Mouse (Mus musculus) MEL (cell line): ENCODE data around the gene Gm13420. TPM values are rescaled to one million over a fixed set of nuclear protein-coding genes. Genes with fewer than 3 reads are reported as not detected.

ENCODE experiments used
- DNase-seq: peaks from one replicate; pipeline ENCODE4 v3.0.0; 2011; ENCODE audit warnings: low read depth, low spot score
- H3K27ac ChIP-seq: 2 replicates; pipeline ENCODE4 v1.5.1; 2012; ENCODE audit warnings: low read depth, mild to moderate bottlenecking, control low read depth, low read length, moderate library complexity; ENCODE audit not compliant: control insufficient read depth
- H3K27me3 ChIP-seq, 2 experiments: fragments of 150-350 bp in 1 of 2; sonication (generic) in 1 of 2; 2 replicates each; pipeline ENCODE4 v1.6.1; 2012; ENCODE audit warnings: low read length in 2 of 2, mild to moderate bottlenecking in 2 of 2, improper control_type of control experiment in 1 of 2, moderate library complexity in 1 of 2; ENCODE audit not compliant: insufficient read depth in 2 of 2, control insufficient read depth in 1 of 2
- H3K36me3 ChIP-seq, 2 experiments: 2 replicates each; pipeline ENCODE4 v1.6.1; 2012 to 2014; ENCODE audit warnings: low read length in 2 of 2, improper control_type of control experiment in 1 of 2, inconsistent platforms in 1 of 2, mild to moderate bottlenecking in 1 of 2; ENCODE audit not compliant: insufficient read depth in 2 of 2, control insufficient read depth in 1 of 2
- H3K4me1 ChIP-seq, 2 experiments: fragments of 150-350 bp in 1 of 2; sonication (generic) in 1 of 2; 2 replicates each; pipeline ENCODE4 v1.6.1; 2012; ENCODE audit warnings: low read length in 2 of 2, improper control_type of control experiment in 1 of 2, mild to moderate bottlenecking in 1 of 2; ENCODE audit not compliant: insufficient read depth in 2 of 2, control insufficient read depth in 1 of 2
- H3K4me3 ChIP-seq, 2 experiments: fragments of 150-350 bp in 1 of 2; sonication (generic) in 1 of 2; 2 replicates each; pipeline ENCODE4 v1.5.1; 2012; ENCODE audit warnings: low read depth in 2 of 2, low read length in 2 of 2, mild to moderate bottlenecking in 2 of 2, moderate library complexity in 2 of 2, control low read depth in 1 of 2, improper control_type of control experiment in 1 of 2; ENCODE audit not compliant: control insufficient read depth in 1 of 2, insufficient read depth in 1 of 2
- H3K79me2 ChIP-seq: 2 replicates; pipeline ENCODE4 v1.6.1; 2012; ENCODE audit warnings: mild to moderate bottlenecking, low read length, moderate library complexity; ENCODE audit not compliant: control insufficient read depth, poor library complexity, insufficient read depth
- H3K9ac ChIP-seq: 2 replicates; pipeline ENCODE4 v1.6.1; 2012; ENCODE audit warnings: low read depth, mild to moderate bottlenecking, control low read depth, low read length, moderate library complexity; ENCODE audit not compliant: control insufficient read depth, poor library complexity, severe bottlenecking
- H3K9me3 ChIP-seq: fragments of 150-350 bp; sonication (generic); replicated peaks from 2 replicates; pipeline ENCODE4 v1.6.1; 2012; ENCODE audit warnings: mild to moderate bottlenecking, low read length, improper control_type of control experiment, moderate library complexity; ENCODE audit not compliant: insufficient read depth
- BHLHE40 ChIP-seq: IDR thresholded peaks from 2 replicates; pipeline ENCODE4 v1.6.1; 2012; ENCODE audit warnings: low read depth, mild to moderate bottlenecking, inconsistent platforms, low read length, improper control_type of control experiment, borderline replicate concordance
- CHD1 ChIP-seq: IDR thresholded peaks from 2 replicates; pipeline ENCODE4 v1.6.1; 2012; ENCODE audit warnings: low read depth, mild to moderate bottlenecking, inconsistent platforms, low read length, improper control_type of control experiment
- CTCF ChIP-seq, 3 experiments: IDR thresholded peaks in 2 of 3; conservative IDR thresholded peaks in 1 of 3; 2 replicates each; pipeline ENCODE4 v1.5.1; 2011 to 2012; ENCODE audit warnings: low read length in 3 of 3, low read depth in 2 of 3, mild to moderate bottlenecking in 2 of 3, improper control_type of control experiment in 1 of 3, inconsistent platforms in 1 of 3, mixed read lengths in 1 of 3, moderate library complexity in 1 of 3; ENCODE audit not compliant: control insufficient read depth in 1 of 3, insufficient read depth in 1 of 3, poor library complexity in 1 of 3, severe bottlenecking in 1 of 3
- ELF1 ChIP-seq: IDR thresholded peaks from 2 replicates; pipeline ENCODE4 v1.6.1; 2014; ENCODE audit warnings: low read depth, mild to moderate bottlenecking, inconsistent platforms, low read length, improper control_type of control experiment, moderate library complexity
- EP300 ChIP-seq, 2 experiments: IDR thresholded peaks; 2 replicates each; pipeline ENCODE4 v1.6.1; 2011; ENCODE audit warnings: improper control_type of control experiment in 2 of 2, low read length in 2 of 2, low read depth in 1 of 2, mild to moderate bottlenecking in 1 of 2
- ETS1 ChIP-seq: IDR thresholded peaks from 2 replicates; pipeline ENCODE4 v1.6.1; 2012; ENCODE audit warnings: low read depth, mild to moderate bottlenecking, inconsistent platforms, low read length, improper control_type of control experiment, moderate library complexity
- GATA1 ChIP-seq: IDR thresholded peaks from 2 replicates; pipeline ENCODE4 v1.6.1; 2011; ENCODE audit warnings: low read depth, low read length, improper control_type of control experiment
- MAX ChIP-seq: IDR thresholded peaks from 2 replicates; pipeline ENCODE4 v1.6.1; 2011; ENCODE audit warnings: low read length, improper control_type of control experiment
- MYB ChIP-seq: IDR thresholded peaks from 2 replicates; pipeline ENCODE4 v1.6.1; 2011; ENCODE audit warnings: mild to moderate bottlenecking, low read depth, low read length, improper control_type of control experiment
- NELFE ChIP-seq: IDR thresholded peaks from 2 replicates; pipeline ENCODE4 v1.6.1; 2011; ENCODE audit warnings: low read depth, low read length, improper control_type of control experiment
- POLR2A ChIP-seq, 2 experiments: IDR thresholded peaks; 2 replicates each; pipeline ENCODE4 v1.6.1; 2011 to 2012; ENCODE audit warnings: low read length in 2 of 2, mild to moderate bottlenecking in 2 of 2, control low read depth in 1 of 2, improper control_type of control experiment in 1 of 2, low read depth in 1 of 2, moderate library complexity in 1 of 2; ENCODE audit not compliant: control insufficient read depth in 1 of 2, insufficient read depth in 1 of 2, poor library complexity in 1 of 2
- RAD21 ChIP-seq: IDR thresholded peaks from 2 replicates; pipeline ENCODE4 v1.6.1; 2011; ENCODE audit warnings: mild to moderate bottlenecking, low read depth, low read length, improper control_type of control experiment
- SMC3 ChIP-seq: IDR thresholded peaks from 2 replicates; pipeline ENCODE4 v1.6.1; 2011; ENCODE audit warnings: low read depth, low read length, improper control_type of control experiment
- TBP ChIP-seq: IDR thresholded peaks from 2 replicates; pipeline ENCODE4 v1.8.0; 2011; ENCODE audit warnings: low read depth, low read length, improper control_type of control experiment
- USF1 ChIP-seq: IDR thresholded peaks from 2 replicates; pipeline ENCODE4 v1.6.1; 2014; ENCODE audit warnings: low read depth, mild to moderate bottlenecking, inconsistent platforms, low read length, improper control_type of control experiment, moderate library complexity
- ZC3H11A ChIP-seq: IDR thresholded peaks from 2 replicates; pipeline ENCODE4 v1.6.1; 2012; ENCODE audit warnings: low read depth, mild to moderate bottlenecking, inconsistent platforms, low read length, improper control_type of control experiment
- ZKSCAN1 ChIP-seq: IDR thresholded peaks from 2 replicates; pipeline ENCODE4 v1.6.1; 2012; ENCODE audit warnings: low read depth, mild to moderate bottlenecking, inconsistent platforms, low read length, improper control_type of control experiment, moderate library complexity
- ZMIZ1 ChIP-seq: IDR thresholded peaks from 2 replicates; pipeline ENCODE4 v1.6.1; 2012; ENCODE audit warnings: low read depth, mild to moderate bottlenecking, inconsistent platforms, low read length, improper control_type of control experiment, moderate library complexity
- polyA plus RNA-seq, 2 experiments: library from polyadenylated mRNA; stranded (reverse) in 1 of 2; unstranded in 1 of 2; fragments of >175 nt in 1 of 2; fragments of >200 nt in 1 of 2; gene quantifications; 2 replicates each; pipeline versions ENCODE4 v1.2.1 to v1.2.4; 2012; ENCODE audit warnings: low replicate concordance in 2 of 2, low read depth in 1 of 2; ENCODE audit not compliant: insufficient read length in 2 of 2, insufficient read depth in 1 of 2, missing spikeins in 1 of 2
- total RNA-seq: library from RNA; depleted of rRNA; stranded (reverse); fragments of 300-350 nt; gene quantifications from 2 replicates; pipeline ENCODE4 v1.2.3, GENCODE M21; 2012

Gene Gm13420
- total and polyA plus RNA-seq, 3 experiments: 0.07 TPM; not detected in 2

GRCm38 (mm10) chr2:29733348-29733747 lies 18.1 kb downstream of the Gm13420 start:
- Histone ChIP-seq H3K27ac (no peak overlapping the region), H3K27me3 (no peaks in the 10 kb centered on the region), H3K9me3 (no peaks in the 10 kb centered on the region), H3K9ac (no peak overlapping the region), H3K79me2 (no peaks in the 10 kb centered on the region), H3K4me1 (0 out of 4 replicates have a peak, but pooled peaks cover 0 to 2% of the 10 kb centered on the region in 2 experiments), H3K36me3 (peaks cover 0 to 2% of the 10 kb centered on the region in 2 experiments; a peak in 1 of 4 replicates), H3K4me3 (no peak overlapping the region)
- no peak for TF ChIP-seq ZC3H11A
- no peak for TF ChIP-seq TBP
- TF ChIP-seq CTCF (IDR thresholded peaks at IDR 0.05 in 2 of 3, conservative IDR thresholded peaks at IDR 0.05 in 1 of 3; ENCODE audit: control insufficient read depth in 1 of 3, insufficient read depth in 1 of 3, low read depth in 2 of 3, low read length in 3 of 3, poor library complexity in 1 of 3, severe bottlenecking in 1 of 3): no peak
- no peak for TF ChIP-seq ZKSCAN1
- no peak for TF ChIP-seq ZMIZ1
- TF ChIP-seq EP300 (IDR thresholded peaks at IDR 0.05; ENCODE audit: low read depth in 1 of 2, low read length in 2 of 2): no peak
- TF ChIP-seq USF1: no peak
- no peak for TF ChIP-seq POLR2A (IDR thresholded peaks at IDR 0.05; ENCODE audit: control insufficient read depth in 1 of 2, insufficient read depth in 1 of 2, low read depth in 1 of 2, low read length in 2 of 2, poor library complexity in 1 of 2)
- no peak for TF ChIP-seq CHD1
- TF ChIP-seq ETS1: no peak
- TF ChIP-seq SMC3: no peak
- TF ChIP-seq GATA1: no peak
- TF ChIP-seq MAX: no peak
- DNase-seq: no peak

- H3K36me3 ChIP-seq: peaks cover 0 to 2% of the 10 kb centered on the region in 2 experiments; a peak in 1 of 4 replicates
- H3K79me2 ChIP-seq: no peaks in the 10 kb centered on the region
- H3K4me1 ChIP-seq: 0 out of 4 replicates have a peak, but pooled peaks cover 0 to 2% of the 10 kb centered on the region in 2 experiments
- H3K9me3 ChIP-seq: no peaks in the 10 kb centered on the region
- H3K9ac ChIP-seq: no peak overlapping the region
- H3K27me3 ChIP-seq: no peaks in the 10 kb centered on the region
- H3K27ac ChIP-seq: no peak overlapping the region
- TF ChIP-seq MYB (no peak), ELF1 (no peak), ZC3H11A (no peak), ETS1 (no peak)
- no peak overlapping the region for H3K4me3 ChIP-seq
- no peak for DNase-seq
Observed at GRCm38 (mm10) chr2:29732559-29732958, 18.9 kb downstream of the Gm13420 start.

GRCm38 (mm10) chr2:29731545-29731944 lies 19.9 kb downstream of the Gm13420 start:
- Histone ChIP-seq H3K36me3 (peaks cover 0 to 2% of the 10 kb centered on the region in 2 experiments; a peak in 1 of 4 replicates), H3K27me3 (no peaks in the 10 kb centered on the region), H3K4me3 (no peak overlapping the region), H3K9ac (no peak overlapping the region), H3K27ac (no peak overlapping the region), H3K4me1 (0 out of 4 replicates have a peak, but pooled peaks cover 0 to 2% of the 10 kb centered on the region in 2 experiments), H3K79me2 (no peaks in the 10 kb centered on the region), H3K9me3 (no peaks in the 10 kb centered on the region)
- peak; percentile 37 for DNase-seq
- TF ChIP-seq SMC3: peak; percentile 47
- peak; percentile 14 to 54 (median 44); a peak in 4 of 6 replicates for TF ChIP-seq CTCF (IDR thresholded peaks at IDR 0.05 in 2 of 3, conservative IDR thresholded peaks at IDR 0.05 in 1 of 3; ENCODE audit: control insufficient read depth in 1 of 3, insufficient read depth in 1 of 3, low read depth in 2 of 3, low read length in 3 of 3, poor library complexity in 1 of 3, severe bottlenecking in 1 of 3)
- TF ChIP-seq NELFE: no peak
- peak; percentile 43 for TF ChIP-seq RAD21
- TF ChIP-seq BHLHE40: no peak
- TF ChIP-seq GATA1: no peak
